Mouse (Mus musculus) liver (tissue): ENCODE results near the gene Ddx42.
"Not testable (repeated sequence)": the region's sequence is repeated elsewhere in the genome, so short reads cannot be mapped to it uniquely, and the experiment has no call there.

Experiments used
- DNase-seq: peaks from one replicate; pipeline ENCODE4 v3.0.0-alpha.2; 2020; ENCODE audit warnings: mixed read lengths

The Ddx42 gene

GRCm38 (mm10) chr11:106202123-106202465, 14.6 kb upstream of the Ddx42 start, which contains the start of gene Strada:
TSS of gene Strada (minus strand) at chr11:106202168.
- DNase-seq: no peak

- no peak for DNase-seq
Observed at GRCm38 (mm10) chr11:106212771-106213170, 4.0 kb upstream of the Ddx42 start.

GRCm38 (mm10) chr11:106214856-106215255, 1.9 kb upstream of the Ddx42 start:
- DNase-seq: no peak

- no peak for DNase-seq
Observed at GRCm38 (mm10) chr11:106215450-106215859, 1.3 kb upstream of the Ddx42 start.

GRCm38 (mm10) chr11:106215927-106216729, 598 bp upstream of the Ddx42 start, which contains the start of gene Ccdc47:
TSS of gene Ccdc47 (minus strand) at chr11:106216344.
- DNase-seq: peak; percentile 97

GRCm38 (mm10) chr11:106220603-106221002, 3.9 kb downstream of the Ddx42 start:
- DNase-seq: no peak

GRCm38 (mm10) chr11:106233978-106234377, 17.3 kb downstream of the Ddx42 start:
- DNase-seq: not testable (repeated sequence)

- no peak for DNase-seq
Observed at GRCm38 (mm10) chr11:106246834-106247233, 30.1 kb downstream of the Ddx42 start.

- no peak for DNase-seq
Observed at GRCm38 (mm10) chr11:106249326-106249725, 32.6 kb downstream of the Ddx42 start.

- no peak for DNase-seq
Observed at GRCm38 (mm10) chr11:106254767-106255166, 38.0 kb downstream of the Ddx42 start.

GRCm38 (mm10) chr11:106255174-106255573, 38.4 kb downstream of the Ddx42 start:
- DNase-seq: no peak

GRCm38 (mm10) chr11:106255685-106256451, 39.1 kb downstream of the Ddx42 start, which contains the start of the genes Ftsj3 and Psmc5:
TSS of gene Ftsj3 (minus strand) at chr11:106256079.
TSS of gene Psmc5 (plus strand) at chr11:106256154.
- peak; percentile 95 for DNase-seq

- DNase-seq: no peak
Observed at GRCm38 (mm10) chr11:106256775-106257174, 40.0 kb downstream of the Ddx42 start.

GRCm38 (mm10) chr11:106260826-106261450, 44.2 kb downstream of the Ddx42 start:
- DNase-seq: no peak

GRCm38 (mm10) chr11:106263963-106264362, 47.2 kb downstream of the Ddx42 start:
- no peak for DNase-seq

- no peak for DNase-seq
Observed at GRCm38 (mm10) chr11:106264988-106265387, 48.3 kb downstream of the Ddx42 start.

GRCm38 (mm10) chr11:106265570-106265969, 48.8 kb downstream of the Ddx42 start:
- no peak for DNase-seq

- DNase-seq: no peak
Observed at GRCm38 (mm10) chr11:106266431-106266830, 49.7 kb downstream of the Ddx42 start.

GRCm38 (mm10) chr11:106267311-106267852, 50.7 kb downstream of the Ddx42 start:
- no peak for DNase-seq

- DNase-seq: no peak
Observed at GRCm38 (mm10) chr11:106267871-106268270, 51.1 kb downstream of the Ddx42 start.

GRCm38 (mm10) chr11:106268326-106269059, 51.8 kb downstream of the Ddx42 start:
- peak; percentile 47 for DNase-seq

GRCm38 (mm10) chr11:106269060-106269431, 52.3 kb downstream of the Ddx42 start:
- DNase-seq: peak; percentile 39
